Mouse (Mus musculus) intestine, postnatal 0 days (tissue): ENCODE measurements around the gene Tmem63a. TPM values are rescaled to one million over a fixed set of nuclear protein-coding genes. Genes with fewer than 3 reads are reported as not detected.

Experiments
- ATAC-seq: fragments of 200-750 bp; cut with Nextera tagmentation; 2 replicates; pipeline ENCODE4 v1.8.0; 2017; ENCODE audit warnings: mild to moderate bottlenecking, moderate TSS enrichment, moderate library complexity
- H3K27ac ChIP-seq: fragments of 300-500 bp; sonication (generic); 2 replicates; pipeline ENCODE4 v1.5.1; 2014; ENCODE audit warnings: mild to moderate bottlenecking, low read depth, low read length, moderate library complexity
- H3K27me3 ChIP-seq: fragments of 300-500 bp; sonication (generic); replicated peaks from 2 replicates; pipeline ENCODE4 v1.6.1; 2014; ENCODE audit warnings: low read length, mixed read lengths; ENCODE audit not compliant: control insufficient read depth, insufficient read depth
- H3K36me3 ChIP-seq: fragments of 300-500 bp; sonication (generic); 2 replicates; pipeline ENCODE4 v1.6.1; 2014; ENCODE audit warnings: mild to moderate bottlenecking, moderate library complexity; ENCODE audit not compliant: control insufficient read depth, insufficient read depth
- H3K4me1 ChIP-seq: fragments of 300-500 bp; sonication (generic); replicated peaks from 2 replicates; pipeline ENCODE4 v1.6.1; 2014; ENCODE audit warnings: antibody characterized with exemption, low read length, mixed read lengths; ENCODE audit not compliant: control insufficient read depth, insufficient read depth
- H3K4me2 ChIP-seq: fragments of 300-500 bp; sonication (generic); replicated peaks from 2 replicates; pipeline ENCODE4 v1.6.1; 2014; ENCODE audit warnings: low read depth, mild to moderate bottlenecking, moderate library complexity
- H3K4me3 ChIP-seq: fragments of 300-500 bp; sonication (generic); 2 replicates; pipeline ENCODE4 v1.5.1; 2014; ENCODE audit warnings: low read depth, low read length
- H3K9ac ChIP-seq: fragments of 300-500 bp; sonication (generic); 2 replicates; pipeline ENCODE4 v1.6.1; 2014; ENCODE audit warnings: mild to moderate bottlenecking, low read depth, low read length
- H3K9me3 ChIP-seq: fragments of 300-500 bp; sonication (generic); 2 replicates; pipeline ENCODE4 v1.6.1; 2016; ENCODE audit warnings: mixed run types; ENCODE audit not compliant: control insufficient read depth
- CTCF ChIP-seq: sonication (generic); IDR thresholded peaks from 2 replicates; pipeline ENCODE4 v1.5.1; 2016; ENCODE audit warnings: low read depth, mild to moderate bottlenecking, control low read depth, antibody characterized with exemption, moderate library complexity
- WGBS: fragments of 180-500 bp; shearing (Covaris S2); extraction: QIAGEN DNeasy Blood & Tissue Kit; methylation state at CpG from one replicate; pipeline ENCODE4 v1.1.7; 2014; 5-methylcytosine and 5-hydroxymethylcytosine counted together
- polyA plus RNA-seq: library from polyadenylated mRNA; unstranded; fragments of >200 nt; fragmentation: Nextera tagmentation; extraction: Ambion mirVana; gene quantifications from 2 replicates; pipeline ENCODE4 v1.2.1, GENCODE M21; 2015

Gene Tmem63a
- polyA plus RNA-seq, 1 experiment from 2014 or later = 9.5 TPM

GRCm38 (mm10) chr1:180945001-180945980 lies 3.1 kb downstream of the Tmem63a start:
- H3K4me1 ChIP-seq = peaks cover 7% of the 10 kb centered on the region; the same call in 1 of the 2 replicates
- TF ChIP-seq CTCF = no peak
- H3K4me3 ChIP-seq = no peak overlapping the region
- peak overlapping the region; percentile 49 for H3K4me2 ChIP-seq
- no peak overlapping the region for H3K9ac ChIP-seq
- H3K36me3 ChIP-seq = peaks cover 19% of the 10 kb centered on the region
- H3K27ac ChIP-seq = peak overlapping the region; percentile 28; the same call in 1 of the 2 replicates
- H3K9me3 ChIP-seq = no peaks in the 10 kb centered on the region
- ATAC-seq = peak; percentile 68
- 24% methylated on average over 20 of the region's 20 CpGs for WGBS
- H3K27me3 ChIP-seq = no peaks in the 10 kb centered on the region

- no peak for TF ChIP-seq CTCF
- H3K9ac ChIP-seq = no peak overlapping the region
- H3K4me1 ChIP-seq = peaks cover 6% of the 10 kb centered on the region; the same call in 1 of the 2 replicates
- H3K4me2 ChIP-seq = no peak overlapping the region
- H3K27ac ChIP-seq = no peak overlapping the region
- 83% methylated on average over 6 of the region's 6 CpGs for WGBS
- H3K9me3 ChIP-seq = no peaks in the 10 kb centered on the region
- ATAC-seq = no peak
- H3K36me3 ChIP-seq = peaks cover 19% of the 10 kb centered on the region
- no peaks in the 10 kb centered on the region for H3K27me3 ChIP-seq
- no peak overlapping the region for H3K4me3 ChIP-seq
Measured at GRCm38 (mm10) chr1:180946448-180946847, 4.3 kb downstream of the Tmem63a start.

GRCm38 (mm10) chr1:180952085-180952746 lies 10.1 kb downstream of the Tmem63a start:
- WGBS = 35% methylated on average over 6 of the region's 6 CpGs
- Histone ChIP-seq H3K27me3 (no peaks in the 10 kb centered on the region), H3K4me1 (no peaks in the 10 kb centered on the region), H3K36me3 (peaks cover 59% of the 10 kb centered on the region), H3K27ac (no peak overlapping the region), H3K9me3 (no peaks in the 10 kb centered on the region), H3K9ac (no peak overlapping the region), H3K4me2 (no peak overlapping the region), H3K4me3 (no peak overlapping the region)
- peak; percentile 60; the same call in 1 of the 2 replicates for ATAC-seq
- TF ChIP-seq CTCF = no peak

- Histone ChIP-seq H3K4me3 (no peak overlapping the region), H3K9ac (no peak overlapping the region), H3K9me3 (no peaks in the 10 kb centered on the region), H3K4me1 (no peaks in the 10 kb centered on the region), H3K36me3 (peaks cover 64% of the 10 kb centered on the region), H3K27me3 (no peaks in the 10 kb centered on the region), H3K4me2 (no peak overlapping the region), H3K27ac (no peak overlapping the region)
- 73% methylated on average over 5 of the region's 5 CpGs for WGBS
- TF ChIP-seq CTCF = no peak
- no peak for ATAC-seq
Measured at GRCm38 (mm10) chr1:180952808-180953207, 10.7 kb downstream of the Tmem63a start.

- no peaks in the 10 kb centered on the region for H3K27me3 ChIP-seq
- H3K9ac ChIP-seq = no peak overlapping the region
- WGBS = 89% methylated on average over 8 of the region's 8 CpGs
- no peak overlapping the region for H3K4me2 ChIP-seq
- no peak for ATAC-seq
- TF ChIP-seq CTCF = no peak
- H3K36me3 ChIP-seq = peaks cover 78% of the 10 kb centered on the region
- H3K9me3 ChIP-seq = no peaks in the 10 kb centered on the region
- H3K4me3 ChIP-seq = no peak overlapping the region
- H3K4me1 ChIP-seq = no peaks in the 10 kb centered on the region
- H3K27ac ChIP-seq = no peak overlapping the region
Measured at GRCm38 (mm10) chr1:180956401-180956800, 14.3 kb downstream of the Tmem63a start.

GRCm38 (mm10) chr1:180956973-180957381 lies 14.8 kb downstream of the Tmem63a start:
- 74% methylated on average over 8 of the region's 8 CpGs for WGBS
- peaks cover 81% of the 10 kb centered on the region for H3K36me3 ChIP-seq
- no peak overlapping the region for H3K9ac ChIP-seq
- H3K4me2 ChIP-seq = no peak overlapping the region
- H3K9me3 ChIP-seq = no peaks in the 10 kb centered on the region
- H3K4me3 ChIP-seq = no peak overlapping the region
- no peaks in the 10 kb centered on the region for H3K4me1 ChIP-seq
- no peak overlapping the region for H3K27ac ChIP-seq
- no peak for TF ChIP-seq CTCF
- ATAC-seq = 0 out of 2 replicates have a peak, but pooled peaks have one; percentile 19
- no peaks in the 10 kb centered on the region for H3K27me3 ChIP-seq
